Mouse (Mus musculus) liver, adult (tissue): ENCODE results near the gene Large1.
A peak's percentile ranks its signal among the peaks of the same experiment; 100 is the strongest.

ENCODE experiments used
- GATA4 ChIP-seq: IDR thresholded peaks from 2 replicates; pipeline ENCODE4 v1.6.1; 2014; ENCODE audit warnings: mild to moderate bottlenecking, low read length; ENCODE audit not compliant: insufficient replicate concordance

Large1 gene

GRCm38 (mm10) chr8:73123864-73124499 lies 229.4 kb downstream of the Large1 start:
- TF ChIP-seq GATA4: no peak

- TF ChIP-seq GATA4: no peak
These were observed 240.9 kb downstream of the Large1 start for GRCm38 (mm10) chr8:73112332-73112895.

- no peak for TF ChIP-seq GATA4
These were observed 249.3 kb downstream of the Large1 start for GRCm38 (mm10) chr8:73104089-73104488.

- no peak for TF ChIP-seq GATA4
These were observed 252.3 kb downstream of the Large1 start for GRCm38 (mm10) chr8:73101069-73101468.

- no peak for TF ChIP-seq GATA4
These were observed 253.8 kb downstream of the Large1 start for GRCm38 (mm10) chr8:73099542-73099941.

GRCm38 (mm10) chr8:73096952-73097351 lies 256.4 kb downstream of the Large1 start:
- no peak for TF ChIP-seq GATA4

- TF ChIP-seq GATA4: no peak
These were observed 291.9 kb downstream of the Large1 start for GRCm38 (mm10) chr8:73061410-73061809.

GRCm38 (mm10) chr8:73054726-73055125 lies 298.6 kb downstream of the Large1 start:
- TF ChIP-seq GATA4: no peak

GRCm38 (mm10) chr8:73053878-73054277 lies 299.5 kb downstream of the Large1 start:
- TF ChIP-seq GATA4: no peak

GRCm38 (mm10) chr8:73052414-73052813 lies 300.9 kb downstream of the Large1 start:
- TF ChIP-seq GATA4: no peak

- peak; percentile 16; the same call in 1 of the 2 replicates for TF ChIP-seq GATA4
These were observed 305.2 kb downstream of the Large1 start for GRCm38 (mm10) chr8:73048136-73048535.

GRCm38 (mm10) chr8:73029787-73030186 lies 323.6 kb downstream of the Large1 start:
- no peak for TF ChIP-seq GATA4

- TF ChIP-seq GATA4: no peak
These were observed 335.1 kb downstream of the Large1 start for GRCm38 (mm10) chr8:73018241-73018640.

GRCm38 (mm10) chr8:73017601-73018000 lies 335.7 kb downstream of the Large1 start:
- no peak for TF ChIP-seq GATA4

- no peak for TF ChIP-seq GATA4
These were observed 337.0 kb downstream of the Large1 start for GRCm38 (mm10) chr8:73016303-73016702.

GRCm38 (mm10) chr8:73007489-73007888 lies 345.9 kb downstream of the Large1 start:
- no peak for TF ChIP-seq GATA4

GRCm38 (mm10) chr8:73003858-73004257 lies 349.5 kb downstream of the Large1 start:
- no peak for TF ChIP-seq GATA4
